Mouse (Mus musculus) midbrain, embryonic 13.5 days (tissue): Measurements from ENCODE around the gene Acin1. TPM values are rescaled to one million over a fixed set of nuclear protein-coding genes. Genes with fewer than 3 reads are reported as not detected.
A peak's percentile ranks its signal among the peaks of the same experiment; 100 is the strongest.

Source experiments
- ATAC-seq: fragments of 200-750 bp; cut with Nextera tagmentation; 2 replicates; pipeline ENCODE4 v1.8.0; 2017; ENCODE audit warnings: mild to moderate bottlenecking, moderate TSS enrichment, moderate library complexity
- H3K27ac ChIP-seq: fragments of 300-500 bp; sonication (generic); 2 replicates; pipeline ENCODE4 v1.5.1; 2015; ENCODE audit warnings: inconsistent platforms, mild to moderate bottlenecking, moderate library complexity
- H3K27me3 ChIP-seq: fragments of 300-500 bp; sonication (generic); 2 replicates; pipeline ENCODE4 v1.6.1; 2015; ENCODE audit warnings: mild to moderate bottlenecking, inconsistent platforms
- H3K36me3 ChIP-seq: fragments of 300-500 bp; sonication (generic); 2 replicates; pipeline ENCODE4 v1.6.1; 2015; ENCODE audit warnings: mild to moderate bottlenecking, inconsistent platforms
- H3K4me1 ChIP-seq: fragments of 300-500 bp; sonication (generic); replicated peaks from 2 replicates; pipeline ENCODE4 v1.6.1; 2015; ENCODE audit warnings: inconsistent platforms
- H3K4me2 ChIP-seq: fragments of 300-500 bp; sonication (generic); replicated peaks from 2 replicates; pipeline ENCODE4 v1.6.1; 2015; ENCODE audit warnings: moderate library complexity, mild to moderate bottlenecking, inconsistent platforms
- H3K4me3 ChIP-seq: fragments of 300-500 bp; sonication (generic); replicated peaks from 2 replicates; pipeline ENCODE4 v1.5.1; 2015; ENCODE audit warnings: mild to moderate bottlenecking, inconsistent platforms
- H3K9ac ChIP-seq: fragments of 300-500 bp; sonication (generic); replicated peaks from 2 replicates; pipeline ENCODE4 v1.6.1; 2015; ENCODE audit warnings: mild to moderate bottlenecking, inconsistent platforms
- H3K9me3 ChIP-seq: fragments of 300-500 bp; sonication (generic); 2 replicates; pipeline ENCODE4 v1.6.1; 2016; ENCODE audit warnings: mild to moderate bottlenecking, inconsistent platforms
- WGBS: fragments of 180-500 bp; shearing (Covaris S2); methylation state at CpG from one replicate; pipeline ENCODE4 v1.1.7; 2015; 5-methylcytosine and 5-hydroxymethylcytosine counted together
- polyA plus RNA-seq: library from polyadenylated mRNA; unstranded; fragments of >200 nt; fragmentation: Nextera tagmentation; extraction: Ambion mirVana; gene quantifications from 2 replicates; pipeline ENCODE4 v1.2.1, GENCODE M21; 2015

Gene Acin1
- polyA plus RNA-seq = 185 and 187 TPM in 2 replicates

DNA sequence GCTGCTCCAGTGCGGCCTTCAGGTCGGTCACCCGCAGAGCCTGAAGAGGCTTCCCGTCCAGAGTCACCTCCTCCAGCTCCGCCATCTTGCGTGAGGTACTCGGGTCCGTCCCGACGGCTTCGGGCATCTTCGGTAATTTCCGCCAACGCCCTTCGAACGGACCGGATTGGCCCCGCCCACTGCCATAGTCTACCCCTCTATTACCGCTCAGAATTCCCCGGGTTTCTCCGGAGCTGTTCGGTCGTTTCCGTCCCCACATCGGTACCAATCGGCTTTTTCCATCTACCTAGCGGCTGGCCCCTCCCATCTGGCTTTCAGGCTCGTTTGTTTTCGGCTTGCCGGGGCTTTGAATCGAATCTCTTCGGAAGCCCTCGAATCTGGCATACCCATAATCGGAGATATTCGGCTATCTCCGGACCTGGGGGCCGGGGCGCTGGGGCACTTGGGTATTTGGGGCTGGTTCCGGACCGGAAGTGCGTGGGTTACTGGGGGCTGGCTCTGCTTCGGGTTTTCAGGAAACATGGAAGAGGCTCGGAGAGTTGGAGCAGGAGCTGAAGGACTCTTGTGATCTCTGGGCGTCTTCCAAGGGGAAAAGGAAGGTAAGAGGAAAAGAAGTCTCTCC lies at the start of gene Acin1:
Gene Acin1 (minus strand): TSS at position 410 of the 622 bp plus-strand sequence.
- peak; percentile 97 for ATAC-seq
- H3K36me3 ChIP-seq = peaks cover 37% of the 10 kb centered on the region
- peaks cover 48% of the 10 kb centered on the region for H3K4me1 ChIP-seq
- no peaks in the 10 kb centered on the region for H3K9me3 ChIP-seq
- peak within 1 kb of the TSS; percentile 92 for H3K9ac ChIP-seq
- WGBS = 0% methylated on average over 44 of the region's 44 CpGs
- peak within 1 kb of the TSS; percentile 82 for H3K4me2 ChIP-seq
- H3K27ac ChIP-seq = peak within 1 kb of the TSS; percentile 95
- no peaks in the 10 kb centered on the region for H3K27me3 ChIP-seq
- H3K4me3 ChIP-seq = peak within 1 kb of the TSS; percentile 74

GRCm38 (mm10) chr14:54735221-54735620 lies 48.5 kb upstream of the Acin1 start:
- Histone ChIP-seq H3K4me2 (no peak overlapping the region), H3K4me1 (peaks cover 14% of the 10 kb centered on the region), H3K27me3 (no peaks in the 10 kb centered on the region; the same call in 1 of the 2 replicates), H3K27ac (no peak overlapping the region), H3K9me3 (no peaks in the 10 kb centered on the region), H3K9ac (no peak overlapping the region), H3K4me3 (no peak overlapping the region), H3K36me3 (no peaks in the 10 kb centered on the region)
- no peak for ATAC-seq
- WGBS = 87% methylated on average over 4 of the region's 4 CpGs

DNA sequence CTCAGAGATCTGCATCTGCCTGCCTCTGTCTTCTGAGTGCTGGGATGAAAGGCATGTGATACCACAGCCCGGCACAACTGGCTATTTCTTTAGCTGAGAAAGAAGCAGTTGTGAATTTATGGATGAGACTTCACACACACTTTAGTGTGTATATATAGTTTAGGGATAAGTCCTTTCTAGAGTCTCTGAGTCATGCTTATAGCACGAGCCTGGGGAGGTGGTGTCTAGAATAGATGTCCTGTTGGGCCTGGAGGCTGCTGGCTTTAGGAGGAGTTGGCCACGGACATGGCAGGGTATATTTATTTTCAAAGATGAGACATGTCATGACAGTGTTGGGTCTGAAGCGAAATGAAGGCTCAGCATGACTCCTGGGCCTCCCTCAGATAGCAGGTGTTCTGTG lies 47.3 kb upstream of the Acin1 start:
- no peaks in the 10 kb centered on the region for H3K9me3 ChIP-seq
- 80% methylated on average over 4 of the region's 4 CpGs for WGBS
- H3K36me3 ChIP-seq = no peaks in the 10 kb centered on the region
- H3K4me1 ChIP-seq = peaks cover 14% of the 10 kb centered on the region
- ATAC-seq = no peak
- H3K9ac ChIP-seq = no peak overlapping the region
- H3K27ac ChIP-seq = no peak overlapping the region
- no peak overlapping the region for H3K4me2 ChIP-seq
- no peak overlapping the region for H3K4me3 ChIP-seq
- H3K27me3 ChIP-seq = no peaks in the 10 kb centered on the region; the same call in 1 of the 2 replicates

DNA sequence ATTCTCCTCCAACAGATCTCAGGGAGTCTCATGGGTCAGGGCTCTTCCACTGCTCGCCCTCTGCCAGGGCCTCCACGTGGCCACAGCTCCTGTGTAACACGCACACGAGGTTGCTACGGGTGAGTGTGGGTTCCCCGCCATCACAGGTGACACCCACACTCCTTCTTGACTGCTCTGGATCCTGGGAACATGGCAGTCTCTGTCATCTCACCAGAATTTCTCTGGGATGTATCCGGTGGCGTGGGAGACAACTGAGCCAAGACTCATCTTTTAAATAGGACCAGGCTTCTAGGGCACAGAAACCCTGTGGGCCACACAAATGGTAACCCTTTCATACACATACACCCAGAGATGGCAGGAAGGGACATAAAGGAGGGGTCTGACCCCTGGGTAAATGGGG lies 45.5 kb upstream of the Acin1 start:
- H3K36me3 ChIP-seq = no peaks in the 10 kb centered on the region
- peaks cover 7% of the 10 kb centered on the region for H3K4me1 ChIP-seq
- H3K4me2 ChIP-seq = no peak overlapping the region
- no peak for ATAC-seq
- H3K9ac ChIP-seq = no peak overlapping the region
- H3K4me3 ChIP-seq = no peak overlapping the region
- no peak overlapping the region for H3K27ac ChIP-seq
- no peaks in the 10 kb centered on the region for H3K9me3 ChIP-seq
- H3K27me3 ChIP-seq = no peaks in the 10 kb centered on the region; the same call in 1 of the 2 replicates
- 87% methylated on average over 8 of the region's 8 CpGs for WGBS

DNA sequence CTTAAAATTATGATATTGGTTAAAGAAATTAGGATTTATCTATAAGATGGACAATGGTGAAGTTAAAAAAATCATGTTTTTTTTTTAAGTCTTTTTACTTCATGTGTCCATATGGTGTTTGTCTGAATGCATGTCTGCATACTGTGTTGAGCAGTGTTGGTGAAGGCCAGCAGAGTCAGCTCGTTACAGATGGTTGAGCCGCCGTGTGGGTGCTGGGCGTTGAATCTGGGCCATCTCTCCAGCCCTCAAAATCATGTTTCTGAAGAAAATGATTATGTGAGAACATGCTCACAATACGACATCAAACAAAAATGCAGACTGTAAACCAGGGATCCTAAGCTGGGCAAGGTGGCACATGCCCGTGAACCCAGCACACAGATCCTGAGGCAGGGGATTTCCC lies 43.6 kb upstream of the Acin1 start:
- H3K9me3 ChIP-seq = no peaks in the 10 kb centered on the region
- H3K4me3 ChIP-seq = no peak overlapping the region
- no peaks in the 10 kb centered on the region; the same call in 1 of the 2 replicates for H3K27me3 ChIP-seq
- WGBS = 90% methylated on average over 6 of the region's 6 CpGs
- H3K4me2 ChIP-seq = no peak overlapping the region
- ATAC-seq = no peak
- no peak overlapping the region for H3K9ac ChIP-seq
- no peaks in the 10 kb centered on the region for H3K36me3 ChIP-seq
- no peaks in the 10 kb centered on the region for H3K4me1 ChIP-seq
- no peak overlapping the region for H3K27ac ChIP-seq

DNA sequence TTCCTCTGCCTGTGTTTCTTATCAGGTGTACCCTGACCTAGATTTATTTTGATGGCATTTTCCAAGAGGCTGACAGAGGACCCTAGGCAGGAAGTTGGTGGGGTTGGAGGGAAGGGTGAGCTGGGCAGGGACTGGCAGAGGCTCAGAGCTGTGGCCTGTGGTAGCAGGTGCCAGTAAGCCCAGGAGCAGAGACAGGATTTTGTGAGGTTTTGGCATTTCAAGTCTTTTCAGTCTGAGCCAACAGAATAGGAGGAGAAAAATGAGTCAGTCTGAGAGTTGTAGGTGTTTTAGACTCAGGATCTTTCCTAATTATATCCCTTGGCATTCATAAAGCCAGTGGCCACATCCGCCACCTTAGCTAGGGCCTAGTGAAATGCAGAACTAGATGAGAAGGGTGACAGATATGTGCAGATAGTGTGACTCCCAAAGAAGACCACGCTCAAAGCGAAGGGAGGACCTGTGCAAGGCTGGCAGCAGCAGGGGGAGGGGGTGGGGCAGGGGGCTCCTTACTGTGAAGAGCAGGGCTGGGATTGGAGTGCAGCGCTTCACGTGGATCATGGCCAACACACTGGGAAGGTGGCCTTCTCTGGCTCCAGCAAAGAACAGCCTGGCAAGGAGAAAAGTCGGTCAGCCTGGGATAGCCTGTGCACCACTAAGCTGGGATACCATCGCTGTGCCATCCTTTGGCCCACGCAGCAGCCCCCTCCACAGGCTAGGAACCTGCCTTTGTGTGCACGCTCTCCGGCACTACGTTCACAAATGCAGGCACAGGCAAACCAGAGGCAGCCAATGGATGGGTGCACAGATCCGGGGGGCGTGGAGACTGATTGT lies 42.3 kb upstream of the Acin1 start:
- Histone ChIP-seq H3K4me1 (no peaks in the 10 kb centered on the region), H3K9me3 (no peaks in the 10 kb centered on the region), H3K27me3 (no peaks in the 10 kb centered on the region; the same call in 1 of the 2 replicates), H3K36me3 (no peaks in the 10 kb centered on the region), H3K9ac (0 out of 2 replicates have a peak overlapping the region, but pooled peaks have one; percentile 10), H3K4me3 (no peak overlapping the region), H3K4me2 (no peak overlapping the region), H3K27ac (no peak overlapping the region)
- 59% methylated on average over 13 of the region's 13 CpGs for WGBS
- ATAC-seq = no peak

DNA sequence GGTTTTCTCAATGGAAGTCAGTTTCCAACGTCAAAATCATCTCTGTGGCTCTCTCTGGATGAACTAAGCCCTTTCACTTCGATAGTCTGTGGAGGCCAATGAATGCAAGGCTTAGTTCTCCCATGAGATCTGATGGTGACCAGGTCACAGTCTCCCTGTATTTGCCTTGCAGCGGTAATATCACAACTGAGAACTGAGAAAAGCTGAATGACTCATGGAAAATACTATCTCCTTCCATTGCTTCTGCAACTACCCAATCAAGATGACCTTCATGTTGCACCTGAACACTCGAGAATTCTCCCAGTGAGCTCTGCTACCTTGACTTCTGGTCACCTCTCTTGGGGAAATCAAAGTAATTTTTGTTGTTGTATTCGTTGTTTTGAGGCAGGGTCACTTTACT lies 40.8 kb upstream of the Acin1 start:
- 82% methylated on average over 5 of the region's 5 CpGs for WGBS

DNA sequence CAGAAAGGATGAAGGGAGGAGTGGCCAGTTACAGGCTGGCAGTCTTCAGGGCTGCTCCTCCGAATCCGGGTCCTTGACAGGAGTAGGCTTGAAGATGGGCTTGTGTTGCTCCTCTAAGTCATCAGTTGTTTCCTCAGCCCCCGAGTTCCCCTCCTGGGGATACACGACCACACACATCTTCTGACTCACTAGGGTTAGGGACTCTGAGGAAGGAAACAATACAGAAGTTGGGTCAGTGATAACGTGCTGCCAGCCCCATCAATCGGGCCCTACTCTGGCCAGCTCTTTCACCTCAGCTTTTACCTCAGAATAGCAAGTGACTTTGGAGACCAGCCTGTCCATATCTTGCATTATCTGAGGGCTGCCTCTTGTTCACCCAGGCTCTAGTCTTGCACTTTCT lies 37.3 kb upstream of the Acin1 start:
- no peak overlapping the region for H3K9ac ChIP-seq
- H3K27ac ChIP-seq = no peak overlapping the region
- no peaks in the 10 kb centered on the region for H3K4me1 ChIP-seq
- H3K4me2 ChIP-seq = no peak overlapping the region
- WGBS = 74% methylated on average over 6 of the region's 6 CpGs
- H3K9me3 ChIP-seq = no peaks in the 10 kb centered on the region
- no peak for ATAC-seq
- H3K4me3 ChIP-seq = no peak overlapping the region
- no peaks in the 10 kb centered on the region for H3K36me3 ChIP-seq
- H3K27me3 ChIP-seq = no peaks in the 10 kb centered on the region

More for the DNA sequence above, 40.8 kb upstream of the Acin1 start:
- ATAC-seq = no peak
- Histone ChIP-seq H3K27ac (no peak overlapping the region), H3K9me3 (no peaks in the 10 kb centered on the region), H3K4me1 (no peaks in the 10 kb centered on the region), H3K4me3 (no peak overlapping the region), H3K36me3 (no peaks in the 10 kb centered on the region), H3K9ac (no peak overlapping the region), H3K27me3 (no peaks in the 10 kb centered on the region; the same call in 1 of the 2 replicates), H3K4me2 (no peak overlapping the region)

- H3K4me2 ChIP-seq = no peak overlapping the region
- WGBS = 82% methylated on average over 10 of the region's 10 CpGs
- H3K27me3 ChIP-seq = no peaks in the 10 kb centered on the region
- no peak overlapping the region for H3K27ac ChIP-seq
- H3K4me3 ChIP-seq = no peak overlapping the region
- no peaks in the 10 kb centered on the region for H3K36me3 ChIP-seq
- ATAC-seq = no peak
- H3K9ac ChIP-seq = no peak overlapping the region
- H3K4me1 ChIP-seq = no peaks in the 10 kb centered on the region
- H3K9me3 ChIP-seq = no peaks in the 10 kb centered on the region
These were observed 35.0 kb upstream of the Acin1 start for GRCm38 (mm10) chr14:54721711-54722110.

DNA sequence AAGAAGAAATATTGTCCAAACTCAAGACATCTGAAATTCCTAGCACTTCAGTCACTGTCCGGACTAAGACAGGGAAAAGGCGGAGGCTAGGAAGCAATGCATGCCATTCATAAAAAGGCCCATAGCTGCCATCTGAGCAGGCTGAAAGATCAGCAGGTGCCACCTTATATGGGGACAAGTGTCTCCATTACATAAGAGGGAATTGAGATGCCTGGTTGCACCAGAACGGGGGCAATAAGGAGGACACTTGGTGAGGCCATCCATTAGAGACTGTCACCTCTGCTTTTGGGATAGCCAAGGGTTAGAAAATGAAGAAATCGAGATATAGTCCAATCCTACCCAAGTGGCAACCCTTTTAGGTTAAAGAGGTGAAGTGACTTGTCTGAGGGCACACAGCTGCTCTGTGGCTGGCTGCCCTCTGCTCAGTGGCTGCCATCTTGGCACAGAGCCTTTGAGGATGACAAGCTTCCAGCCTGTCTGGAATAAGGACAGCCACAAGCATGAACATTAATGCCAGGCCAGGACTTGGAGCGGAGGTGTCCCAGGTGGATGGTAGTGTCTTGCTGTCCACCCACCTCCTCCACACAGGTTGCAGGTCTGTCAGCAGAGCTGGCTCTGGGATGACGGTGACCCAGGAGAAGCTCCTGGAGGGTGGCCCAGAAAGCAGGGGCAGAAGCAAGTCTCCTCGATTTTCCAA lies 34.1 kb upstream of the Acin1 start:
- no peak overlapping the region for H3K4me2 ChIP-seq
- H3K27ac ChIP-seq = no peak overlapping the region
- no peak overlapping the region for H3K4me3 ChIP-seq
- 91% methylated on average over 7 of the region's 7 CpGs for WGBS
- ATAC-seq = no peak
- 0 out of 2 replicates have a peak, but pooled peaks cover 4% of the 10 kb centered on the region for H3K27me3 ChIP-seq
- no peaks in the 10 kb centered on the region for H3K9me3 ChIP-seq
- H3K9ac ChIP-seq = no peak overlapping the region
- H3K4me1 ChIP-seq = no peaks in the 10 kb centered on the region
- no peaks in the 10 kb centered on the region for H3K36me3 ChIP-seq

GRCm38 (mm10) chr14:54720041-54720440 lies 33.3 kb upstream of the Acin1 start:
- Histone ChIP-seq H3K27me3 (0 out of 2 replicates have a peak, but pooled peaks cover 4% of the 10 kb centered on the region), H3K4me3 (no peak overlapping the region), H3K9ac (no peak overlapping the region), H3K9me3 (no peaks in the 10 kb centered on the region), H3K27ac (no peak overlapping the region), H3K4me2 (no peak overlapping the region), H3K36me3 (no peaks in the 10 kb centered on the region), H3K4me1 (peaks cover 3% of the 10 kb centered on the region)
- ATAC-seq = no peak
- WGBS = 91% methylated on average over 11 of the region's 11 CpGs

DNA sequence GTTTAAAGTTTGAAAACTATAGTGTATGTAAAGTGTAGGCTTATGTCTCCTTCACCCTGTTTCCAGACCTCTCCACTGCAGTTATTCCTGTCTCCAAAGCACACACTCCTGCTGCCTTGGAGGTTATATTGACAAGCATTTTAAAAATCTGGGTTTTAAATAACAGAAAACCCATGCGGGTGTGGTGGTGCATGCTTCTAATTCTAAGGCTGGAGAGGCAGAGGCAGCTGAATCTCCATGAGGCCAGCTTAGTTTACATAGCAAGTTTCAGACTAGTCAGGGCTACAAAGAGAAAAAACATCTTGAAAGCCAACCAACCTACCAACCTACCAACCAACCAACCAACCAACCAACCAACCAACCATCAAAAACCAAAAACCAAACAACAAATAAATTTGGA lies 28.7 kb upstream of the Acin1 start:
- H3K9me3 ChIP-seq = no peaks in the 10 kb centered on the region
- H3K9ac ChIP-seq = no peak overlapping the region
- ATAC-seq = no peak
- 0 out of 2 replicates have a peak, but pooled peaks cover 4% of the 10 kb centered on the region for H3K27me3 ChIP-seq
- WGBS = 71% methylated on average over 1 of the region's 1 CpGs
- peak overlapping the region; percentile 59 for H3K4me2 ChIP-seq
- peak overlapping the region; percentile 39 for H3K4me3 ChIP-seq
- H3K4me1 ChIP-seq = peaks cover 8% of the 10 kb centered on the region
- H3K36me3 ChIP-seq = no peaks in the 10 kb centered on the region
- H3K27ac ChIP-seq = no peak overlapping the region
